Mouse (Mus musculus): ENCODE data around the gene Rps6ka3. TPM values are rescaled to one million over a fixed set of nuclear protein-coding genes. Genes with fewer than 3 reads are reported as not detected.

The Rps6ka3 gene
- polyA plus RNA-seq, 1 experiment = 18.9 TPM

- peak; percentile 29 for DNase-seq (ENCODE audit: low spot score)
Observed at GRCm38 (mm10) chrX:159321342-159321741, 111.2 kb downstream of the Rps6ka3 start.

DNA sequence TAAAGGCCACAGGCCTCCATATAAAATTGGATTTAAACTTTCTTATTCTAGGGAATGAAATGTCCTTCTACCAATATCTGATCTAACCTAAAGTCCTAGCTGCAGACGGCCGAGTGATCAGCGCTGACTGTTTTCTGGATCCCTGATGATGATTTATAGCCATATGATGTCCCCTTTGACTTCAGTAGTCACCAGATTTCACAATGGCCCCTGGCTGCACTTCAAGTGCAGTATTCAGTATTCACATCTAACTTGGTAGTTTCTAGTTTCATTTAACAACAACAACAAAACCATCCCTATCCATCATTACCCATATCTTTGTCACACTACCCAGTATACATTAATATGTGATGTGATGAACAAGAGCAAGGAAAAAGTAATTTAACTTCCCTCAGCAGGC, 154.4 kb downstream of the Rps6ka3 start:
- no peak for DNase-seq (ENCODE audit: low spot score)

DNA sequence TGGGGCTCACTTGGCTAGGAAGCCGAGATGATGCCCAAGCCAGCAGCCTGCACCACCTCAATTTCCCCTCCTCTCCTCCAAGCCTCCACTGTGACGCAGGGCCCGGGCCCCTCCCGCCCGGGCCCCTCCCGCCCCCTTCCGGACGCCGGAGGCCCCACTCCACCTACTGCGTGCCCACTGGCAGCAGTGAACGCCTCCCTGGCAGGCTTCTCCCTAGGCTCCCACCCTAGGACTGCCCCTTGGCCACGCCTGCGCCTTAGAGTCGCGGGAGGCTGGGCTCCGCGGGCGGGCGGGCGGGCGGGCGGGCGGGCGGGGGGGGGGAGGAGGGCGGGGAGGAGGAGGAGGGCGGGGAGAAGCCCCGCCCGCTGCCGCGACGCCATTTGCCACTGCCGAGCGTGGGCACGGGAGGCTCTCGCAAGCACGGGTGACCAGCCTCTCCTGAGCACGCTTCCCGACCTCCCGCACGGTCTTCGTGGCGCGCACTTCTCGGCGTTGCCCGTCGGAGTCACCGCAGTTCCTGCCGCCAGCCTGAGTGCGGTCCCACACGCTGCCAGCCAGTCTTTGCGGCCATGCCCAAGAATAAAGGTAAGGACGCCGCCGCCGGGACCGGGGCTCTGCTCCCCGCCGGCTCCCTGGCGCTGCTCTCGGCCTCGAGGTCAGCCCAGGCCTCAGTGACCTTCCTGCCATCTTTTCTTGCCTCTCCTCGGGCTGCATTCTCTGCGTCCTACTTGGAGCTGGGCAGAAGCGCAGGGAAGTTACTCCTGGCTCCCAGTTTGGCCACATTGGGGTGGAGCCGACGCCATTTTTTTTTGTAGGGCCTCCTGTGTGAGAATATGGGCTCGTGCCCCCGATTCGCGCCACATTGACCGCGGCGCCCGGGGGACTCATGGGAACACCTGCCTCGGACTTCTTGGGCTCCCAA, 162.0 kb downstream of the Rps6ka3 start, which contains the start of gene Eif1ax:
Gene Eif1ax (plus strand): TSS at position 348 of the 922 bp plus-strand sequence.
- peak; percentile 51 for DNase-seq (ENCODE audit: low spot score)

DNA sequence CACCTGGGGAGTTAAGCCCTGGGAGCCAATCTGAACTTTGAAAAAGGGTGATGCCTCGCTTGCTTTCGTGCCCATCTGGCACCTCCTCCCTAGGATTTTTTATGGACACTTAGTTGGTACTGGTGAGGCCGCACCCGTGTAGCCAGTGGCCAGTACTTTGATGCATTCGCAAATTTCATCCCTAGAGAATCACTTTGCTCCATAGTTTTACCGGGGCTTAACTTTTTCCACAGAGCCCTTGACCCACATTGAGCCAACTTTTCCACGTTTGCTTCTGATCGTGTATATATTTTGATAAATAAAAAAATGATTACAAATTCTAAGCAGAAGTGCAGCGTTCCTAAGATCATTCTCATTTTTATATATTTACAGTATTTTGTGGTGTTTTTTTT, 162.6 kb downstream of the Rps6ka3 start:
- no peak for DNase-seq (ENCODE audit: low spot score)

DNA sequence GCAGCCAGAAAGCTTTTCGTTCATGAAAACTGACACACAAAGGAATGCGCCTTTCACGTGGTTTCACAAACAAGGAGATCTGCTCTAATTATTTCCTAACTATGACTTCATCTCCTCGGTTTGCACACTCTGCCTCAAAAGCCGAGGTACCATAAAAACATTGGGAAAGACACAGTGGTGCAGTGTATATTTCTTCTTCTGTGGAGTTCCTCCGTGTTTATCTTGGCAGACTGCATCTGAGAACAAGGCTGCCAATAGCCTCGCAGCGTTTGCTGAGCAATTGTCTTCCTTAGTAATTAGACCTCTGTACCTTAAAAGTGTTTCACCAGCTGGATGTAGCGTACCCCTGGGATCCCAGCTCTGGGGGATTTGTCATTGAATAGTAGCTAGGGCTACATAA, 177.0 kb downstream of the Rps6ka3 start:
- no peak for DNase-seq (ENCODE audit: low spot score)

GRCm38 (mm10) chrX:159388953-159389352, 178.8 kb downstream of the Rps6ka3 start:
- DNase-seq (ENCODE audit: low spot score) = no peak

- no peak for DNase-seq (ENCODE audit: low spot score)
Observed at GRCm38 (mm10) chrX:159390347-159390962, 180.3 kb downstream of the Rps6ka3 start.

DNA sequence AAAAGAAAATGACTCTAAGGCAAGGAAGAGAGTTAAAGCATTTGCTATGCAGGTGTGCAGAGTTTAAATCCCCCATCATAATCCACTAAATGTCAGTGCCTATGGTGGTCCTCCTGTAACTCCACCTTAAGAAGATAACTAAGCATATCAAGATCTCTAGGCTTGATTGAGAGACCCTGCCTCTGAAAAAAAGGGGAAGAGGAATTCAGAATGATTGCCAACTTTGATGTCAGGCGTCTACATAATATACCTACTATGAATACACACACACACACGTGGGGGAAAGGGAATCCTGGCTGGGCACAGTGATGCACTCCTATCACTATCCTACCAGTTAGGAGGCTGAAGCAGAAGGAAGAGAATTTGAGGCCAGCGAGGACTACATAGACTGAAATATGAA, 181.1 kb downstream of the Rps6ka3 start:
- DNase-seq (ENCODE audit: low spot score) = no peak

DNA sequence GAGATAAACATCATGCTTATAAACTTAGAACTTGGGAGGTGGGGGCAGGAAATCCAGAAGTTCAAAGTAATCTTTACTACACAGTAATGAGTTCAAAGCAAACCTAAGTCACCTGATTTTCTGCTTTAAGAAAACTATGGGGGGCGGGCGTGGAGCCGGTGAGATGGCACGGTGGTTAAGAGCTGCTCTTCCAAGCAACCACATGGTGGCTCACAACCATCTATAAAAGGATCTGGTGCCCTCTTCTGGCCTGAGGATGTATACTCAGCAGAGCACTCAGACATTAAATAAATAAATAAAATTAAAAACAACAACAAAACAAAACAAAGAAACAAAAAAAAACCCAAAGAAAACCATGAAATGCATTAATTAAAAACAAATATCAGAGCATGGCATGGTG, 199.1 kb downstream of the Rps6ka3 start:
- DNase-seq (ENCODE audit: low spot score) = no peak

DNA sequence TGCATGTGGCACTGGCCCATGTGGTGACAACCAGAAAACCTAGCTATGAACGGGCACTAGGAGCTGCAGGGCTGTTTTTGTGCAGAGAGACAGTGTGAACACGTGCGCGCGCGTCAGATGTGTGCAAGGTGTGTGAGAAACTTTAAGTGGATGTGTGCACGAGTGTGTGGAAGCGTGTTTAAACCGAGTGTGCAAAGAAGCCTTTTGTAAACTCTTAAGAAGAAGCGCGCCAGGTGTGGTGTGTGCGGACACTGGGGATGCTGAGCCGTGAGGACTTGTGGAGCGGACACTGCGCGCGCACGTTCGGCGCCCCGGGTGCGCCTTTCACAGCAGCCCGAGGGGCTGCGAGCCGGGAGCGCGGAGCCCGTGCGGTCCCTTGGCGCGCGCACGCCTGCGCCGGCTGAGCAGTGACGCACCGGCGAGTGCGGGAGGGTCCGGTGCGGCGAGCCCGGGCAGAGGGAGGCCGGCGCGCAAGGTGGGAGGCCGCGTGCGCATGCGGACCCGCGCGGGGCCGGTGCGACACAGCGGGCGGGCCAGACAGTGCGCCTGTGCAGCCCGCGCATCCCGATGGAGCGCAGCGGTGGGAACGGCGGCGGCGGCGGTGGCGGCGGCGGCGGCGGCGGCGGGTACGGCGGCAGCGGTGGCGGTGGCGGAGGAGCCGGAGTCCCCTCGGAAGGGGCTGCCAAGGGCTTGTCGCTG, 204.2 kb downstream of the Rps6ka3 start, which contains the start of gene Map7d2:
Gene Map7d2 (plus strand): TSS at position 443 of the 699 bp plus-strand sequence.
- no peak for DNase-seq (ENCODE audit: low spot score)

GRCm38 (mm10) chrX:159414829-159415673, 204.9 kb downstream of the Rps6ka3 start:
- no peak for DNase-seq (ENCODE audit: low spot score)

Other genes with a start within 250 kb of the Rps6ka3 start
- gene Eif1ax, start 161.9 kb downstream of the Rps6ka3 start, polyA plus RNA-seq (2012; rRNA removed) = 44.5 and 61.5 TPM in 2 replicates
- 0.21 and 0.28 TPM in 2 replicates for gene Map7d2, start 204.3 kb downstream of the Rps6ka3 start, polyA plus RNA-seq (2012; rRNA removed)